Mouse (Mus musculus): ENCODE results near the gene Slc25a42. TPM values are rescaled to one million over a fixed set of nuclear protein-coding genes. Genes with fewer than 3 reads are reported as not detected.

Slc25a42 gene
- total and polyA plus RNA-seq, 3 experiments: 0.63 to 3.0 (median 2.9) TPM

GRCm38 (mm10) chr8:70254628-70255027, 42.5 kb upstream of the Slc25a42 start:
- TF ChIP-seq UBTF (IDR thresholded peaks at IDR 0.05; ENCODE audit: low read depth, low read length): no peak
- TF ChIP-seq ZC3H11A (IDR thresholded peaks at IDR 0.05; ENCODE audit: low read depth, low read length): no peak
- TF ChIP-seq RAD21 (IDR thresholded peaks at IDR 0.05; ENCODE audit: low read depth, low read length): peak; percentile 11
- TF ChIP-seq KAT2A (IDR thresholded peaks at IDR 0.05; ENCODE audit: insufficient replicate concordance, low read length): no peak
- peak in 1 of 2 experiments; percentile 52; a peak in 2 of 4 replicates for TF ChIP-seq CTCF (conservative IDR thresholded peaks at IDR 0.05 in 1 of 2, IDR thresholded peaks at IDR 0.05 in 1 of 2; ENCODE audit: low read depth in 2 of 2, low read length in 2 of 2)
- TF ChIP-seq MAZ (IDR thresholded peaks at IDR 0.05; ENCODE audit: low read depth, low read length): no peak
- no peak for TF ChIP-seq JUN (IDR thresholded peaks at IDR 0.05; ENCODE audit: insufficient read depth, low read depth, low read length)
- no peak for TF ChIP-seq RCOR1 (conservative IDR thresholded peaks at IDR 0.05; ENCODE audit: low read depth, low read length)
- no peak for TF ChIP-seq BHLHE40 (IDR thresholded peaks at IDR 0.05; ENCODE audit: low read depth, low read length)
- no peak for TF ChIP-seq ELF1 (IDR thresholded peaks at IDR 0.05; ENCODE audit: low read depth, low read length)
- H3K9ac ChIP-seq (ENCODE audit: insufficient read depth, low read depth): no peak overlapping the region
- H3K9me3 ChIP-seq (replicated peaks; ENCODE audit: low read length): no peaks in the 10 kb centered on the region
- no peaks in the 10 kb centered on the region for H3K27me3 ChIP-seq (replicated peaks)
- H3K4me2 ChIP-seq (ENCODE audit: insufficient read depth, low read depth, poor library complexity, severe bottlenecking): no peak overlapping the region
- no peak overlapping the region for H3K4me3 ChIP-seq (replicated peaks in 1 of 3; ENCODE audit: low read depth in 2 of 3, low read length in 2 of 3, poor library complexity in 1 of 3)
- no peaks in the 10 kb centered on the region for H3K79me2 ChIP-seq (replicated peaks; ENCODE audit: control insufficient read depth, extremely low read depth, insufficient read depth, poor library complexity, severe bottlenecking)
- H3K36me3 ChIP-seq (replicated peaks in 1 of 2; ENCODE audit: control insufficient read depth in 1 of 2, insufficient read depth in 1 of 2, low read length in 1 of 2): peaks cover 87 to 98% of the 10 kb centered on the region in 2 experiments
- in situ Hi-C loops (cut with MboI; ENCODE audit: low pct_ligation_motif_present, low pct_unique_long_range_greater_than_20kb, low sequenced_read_pairs): no loop called here
- H3K4me1 ChIP-seq (ENCODE audit: control insufficient read depth in 1 of 2, insufficient read depth in 2 of 2): 0 out of 4 replicates have a peak, but pooled peaks cover 0 to 2% of the 10 kb centered on the region in 2 experiments
- H3K27ac ChIP-seq (ENCODE audit: insufficient read depth, low read depth): no peak overlapping the region
- dilution Hi-C loops (cut with MboI; ENCODE audit: extremely low pct_ligation_motif_present, extremely low pct_unique_long_range_greater_than_20kb, low sequenced_read_pairs): no loop called here
- no peak for DNase-seq (ENCODE audit: extremely low read depth)

- Histone ChIP-seq H3K4me2 (ENCODE audit: insufficient read depth, low read depth, poor library complexity, severe bottlenecking) (no peak overlapping the region), H3K4me3 (replicated peaks in 1 of 3; ENCODE audit: low read depth in 2 of 3, low read length in 2 of 3, poor library complexity in 1 of 3) (no peak overlapping the region), H3K27ac (ENCODE audit: insufficient read depth, low read depth) (no peak overlapping the region), H3K4me1 (ENCODE audit: control insufficient read depth in 1 of 2, insufficient read depth in 2 of 2) (peaks cover 3 to 10% of the 10 kb centered on the region in 2 experiments; a peak in 3 of 4 replicates), H3K36me3 (replicated peaks in 1 of 2; ENCODE audit: control insufficient read depth in 1 of 2, insufficient read depth in 1 of 2, low read length in 1 of 2) (peaks cover 75 to 91% of the 10 kb centered on the region in 2 experiments), H3K79me2 (replicated peaks; ENCODE audit: control insufficient read depth, extremely low read depth, insufficient read depth, poor library complexity, severe bottlenecking) (0 out of 2 replicates have a peak, but pooled peaks cover 5% of the 10 kb centered on the region), H3K27me3 (replicated peaks) (no peaks in the 10 kb centered on the region), H3K9me3 (replicated peaks; ENCODE audit: low read length) (no peaks in the 10 kb centered on the region), H3K9ac (ENCODE audit: insufficient read depth, low read depth) (no peak overlapping the region)
- no peak for DNase-seq (ENCODE audit: extremely low read depth)
- in situ Hi-C loops (cut with MboI; ENCODE audit: low pct_ligation_motif_present, low pct_unique_long_range_greater_than_20kb, low sequenced_read_pairs): no loop called here
- dilution Hi-C loops (cut with MboI; ENCODE audit: extremely low pct_ligation_motif_present, extremely low pct_unique_long_range_greater_than_20kb, low sequenced_read_pairs): no loop called here
- no peak for TF ChIP-seq MAX (IDR thresholded peaks at IDR 0.05; ENCODE audit: low read length)
- TF ChIP-seq MYC (IDR thresholded peaks at IDR 0.05; ENCODE audit: low read depth, low read length): no peak
- TF ChIP-seq USF1 (IDR thresholded peaks at IDR 0.05; ENCODE audit: low read depth, low read length): no peak
- no peak for TF ChIP-seq UBTF (IDR thresholded peaks at IDR 0.05; ENCODE audit: low read depth, low read length)
- no peak for TF ChIP-seq TCF12 (IDR thresholded peaks at IDR 0.05; ENCODE audit: low read depth, low read length)
Observed at GRCm38 (mm10) chr8:70247841-70248240, 35.7 kb upstream of the Slc25a42 start.

Data from CH12.LX (cell line).